Mouse (Mus musculus) ovary, adult 10 weeks (tissue): ENCODE data around the gene Oit3. TPM values are rescaled to one million over a fixed set of nuclear protein-coding genes. Genes with fewer than 3 reads are reported as not detected.

Source experiments
- polyA plus RNA-seq: library from polyadenylated mRNA; stranded (reverse); fragments of 350-450 nt; fragmentation: Illumina TruSeq; extraction: RNeasy Lipid Tissue Mini Kit (QIAGEN cat#74804); gene quantifications from one replicate; pipeline ENCODE4 v1.2.3, GENCODE M21; 2014

The Oit3 gene
- 1.2 TPM for polyA plus RNA-seq

DNA sequence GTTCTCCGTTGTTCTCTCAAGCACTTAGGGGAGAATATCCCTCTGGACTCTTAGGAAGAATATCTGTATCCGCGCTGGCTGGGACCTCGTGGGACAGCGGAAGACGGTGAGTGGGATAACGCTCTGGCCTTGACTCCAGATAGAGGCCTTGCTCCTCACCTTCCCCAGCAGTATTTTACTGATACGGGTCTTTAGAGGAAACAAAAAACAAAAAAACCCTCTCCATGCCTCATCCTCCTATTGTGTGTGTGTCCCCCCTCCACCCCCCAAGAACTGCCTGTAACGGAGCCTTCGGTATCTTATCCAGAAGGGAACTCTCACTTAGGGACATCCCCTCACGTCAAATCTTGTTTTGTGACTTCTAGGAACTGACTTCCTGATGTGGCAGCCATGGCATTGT lies at the start of gene Oit3:
Gene Oit3 (minus strand): TSS at position 44 of the 400 bp plus-strand sequence.

DNA sequence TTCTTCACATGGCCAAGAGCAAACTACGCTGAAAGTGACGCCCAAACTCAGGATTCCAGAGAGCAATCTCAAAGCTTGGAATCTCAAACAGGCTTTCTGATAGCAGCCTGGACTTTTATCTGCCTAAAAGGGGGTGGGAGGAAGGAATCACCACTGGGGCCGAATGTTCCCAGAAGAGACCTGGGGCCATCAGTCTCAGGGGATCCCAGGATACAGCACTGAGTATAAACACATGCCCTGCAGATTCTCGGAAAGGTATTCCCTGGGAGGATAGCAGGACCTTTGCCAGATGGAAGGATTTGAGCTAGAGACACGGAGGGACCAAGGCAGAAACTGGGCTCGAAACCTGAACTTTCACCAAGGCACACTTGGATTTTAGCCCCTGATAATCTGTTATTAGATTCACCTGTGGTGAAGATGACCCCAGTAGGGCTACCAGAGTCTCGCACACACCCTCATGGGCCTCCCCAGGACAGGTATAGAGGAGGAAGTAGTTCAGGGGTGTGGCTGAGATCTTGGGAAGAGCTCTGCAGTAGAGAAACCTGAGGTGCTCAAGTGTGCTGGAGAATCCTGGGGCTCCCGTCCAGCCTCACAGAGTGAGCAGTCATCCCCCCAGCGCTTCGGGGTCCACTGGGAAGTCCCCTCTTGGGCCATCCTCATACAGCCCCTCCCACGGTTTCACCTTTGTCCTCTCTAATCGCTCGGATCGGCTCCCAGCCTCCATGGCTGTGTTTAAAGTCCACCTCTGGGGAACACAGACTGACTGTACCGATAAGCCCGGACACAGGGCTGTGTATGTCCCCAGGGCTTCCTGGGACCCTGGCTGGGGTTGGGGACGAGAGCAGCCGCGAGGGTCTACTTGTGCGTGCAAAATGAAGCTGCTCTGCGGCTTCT lies 38.4 kb downstream of the Oit3 start, which contains the start of gene Pla2g12b:
Gene Pla2g12b (plus strand): TSS at position 762 of the 894 bp plus-strand sequence.

DNA sequence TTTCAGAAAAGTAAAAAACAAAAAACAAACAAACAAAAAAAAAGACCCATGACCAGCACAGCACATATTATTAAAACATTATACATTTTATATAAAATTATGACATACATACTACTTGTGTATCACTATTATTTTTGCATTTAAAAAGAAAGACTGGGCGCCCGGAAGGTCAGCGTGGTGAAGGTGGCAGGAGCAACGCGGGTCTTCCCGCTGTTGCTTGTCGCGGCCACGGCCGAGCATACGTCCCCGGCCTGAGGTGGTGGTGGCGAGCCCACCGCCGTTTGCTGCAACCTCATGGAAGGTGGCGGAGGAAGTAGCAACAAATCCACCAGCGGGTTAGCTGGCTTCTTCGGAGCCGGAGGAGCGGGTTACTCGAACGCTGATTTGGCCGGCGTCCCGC lies 46.1 kb downstream of the Oit3 start, which contains the start of gene Gm10273:
Gene Gm10273 (plus strand): TSS at position 172 of the 400 bp plus-strand sequence.

Other genes with a start within 250 kb of the Oit3 start
- gene Sept10, start 219.9 kb downstream of the Oit3 start, polyA plus RNA-seq: 152 TPM
- gene Sowahc, start 219.8 kb downstream of the Oit3 start, polyA plus RNA-seq: 50.3 TPM
- gene P4ha1, start 118.5 kb downstream of the Oit3 start, polyA plus RNA-seq: 85.3 TPM
- 5.8 TPM for gene Gm10273, start 46.1 kb downstream of the Oit3 start, polyA plus RNA-seq
- not detected for gene Pla2g12b, start 38.1 kb downstream of the Oit3 start, polyA plus RNA-seq
- not detected for gene Gm10322, start 174.3 kb upstream of the Oit3 start, polyA plus RNA-seq
- gene Mcu, start 174.9 kb upstream of the Oit3 start, polyA plus RNA-seq: 15.4 TPM